Mouse (Mus musculus) G1E (cell line): ENCODE measurements around the gene Hba-a1.

Source experiments
- CTCF ChIP-seq: IDR thresholded peaks from 2 replicates; pipeline ENCODE4 v1.5.1; 2012; ENCODE audit warnings: low read depth, low read length, inconsistent platforms, mixed read lengths
- GATA1 ChIP-seq: IDR thresholded peaks from 2 replicates; pipeline ENCODE4 v1.6.1; 2012; ENCODE audit warnings: borderline replicate concordance, low read length, inconsistent platforms, mixed read lengths
- POLR2AphosphoS5 ChIP-seq: IDR thresholded peaks from 2 replicates; pipeline ENCODE4 v1.6.1; 2012; ENCODE audit warnings: low read depth, low read length, inconsistent platforms; ENCODE audit not compliant: insufficient replicate concordance

DNA sequence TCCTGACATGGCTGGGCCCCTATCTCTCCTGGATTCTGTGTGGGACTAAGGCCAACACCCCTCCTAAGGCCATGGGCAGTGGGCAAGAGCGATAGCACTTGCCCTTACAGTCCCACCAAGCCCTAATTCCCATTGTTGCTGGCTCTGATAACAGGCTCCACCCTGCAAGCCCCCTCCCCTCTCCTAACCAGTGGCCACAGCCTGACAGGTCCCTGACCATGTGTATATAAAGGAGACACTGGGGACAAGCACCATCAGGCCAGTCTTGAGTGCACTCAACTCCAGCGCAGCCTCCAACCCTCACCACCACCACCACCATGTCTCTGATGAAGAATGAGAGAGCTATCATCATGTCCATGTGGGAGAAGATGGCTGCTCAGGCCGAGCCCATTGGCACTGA is 7.0 kb upstream of the Hba-a1 start, which contains the start of gene Hba-x:
- TF ChIP-seq CTCF = no peak
- no peak for TF ChIP-seq GATA1
- TF ChIP-seq POLR2AphosphoS5 = no peak
